Mouse (Mus musculus): ENCODE data around the gene Sergef. TPM values are rescaled to one million over a fixed set of nuclear protein-coding genes. Genes with fewer than 3 reads are reported as not detected.
A peak's percentile ranks its signal among the peaks of the same experiment; 100 is the strongest.
"Not testable (repeated sequence)": the region's sequence is repeated elsewhere in the genome, so short reads cannot be mapped to it uniquely, and the experiment has no call there.

Gene Sergef
- total and polyA plus RNA-seq, 3 experiments, result 10.9 to 36.2 (median 13.0) TPM

DNA sequence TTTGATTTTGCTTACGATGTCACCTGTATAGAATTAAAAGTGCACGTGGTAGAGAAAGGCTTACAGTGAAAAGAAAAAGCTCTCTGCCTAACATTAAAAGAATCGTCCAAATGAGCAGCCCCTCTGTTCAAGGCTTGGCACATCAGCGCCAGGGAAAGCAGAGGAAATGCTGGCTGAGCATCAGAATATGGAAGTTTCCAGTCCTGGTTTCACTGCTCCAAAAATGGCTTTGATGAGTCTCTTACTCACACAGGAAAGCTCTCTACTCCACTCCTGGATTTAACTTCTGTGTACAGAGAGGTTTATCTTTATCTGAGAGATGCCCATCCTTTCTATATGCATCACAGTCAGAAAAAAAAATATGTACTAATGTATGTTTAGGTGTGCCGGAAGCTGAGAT lies 61.5 kb downstream of the Sergef start:
- no peaks in the 10 kb centered on the region for H3K27me3 ChIP-seq (ENCODE audit: insufficient read depth, low read length)
- TF ChIP-seq GATA2 (IDR thresholded peaks at IDR 0.05; ENCODE audit: borderline replicate concordance, low read depth, low read length), result no peak
- no peak for TF ChIP-seq TAL1 (conservative IDR thresholded peaks at IDR 0.05; ENCODE audit: low read depth, low read length)
- no peak for TF ChIP-seq GATA1 (IDR thresholded peaks at IDR 0.05; ENCODE audit: borderline replicate concordance, low read length)
- no peak for TF ChIP-seq CTCF (IDR thresholded peaks at IDR 0.05; ENCODE audit: low read depth, low read length)
- TF ChIP-seq POLR2AphosphoS5 (IDR thresholded peaks at IDR 0.05; ENCODE audit: insufficient replicate concordance, low read depth, low read length), result no peak
- no peak overlapping the region for H3K4me3 ChIP-seq (ENCODE audit: low read depth, low read length)
- peaks cover 83% of the 10 kb centered on the region for H3K36me3 ChIP-seq (replicated peaks)
- H3K4me1 ChIP-seq (ENCODE audit: insufficient read depth, low read depth, low read length), result no peaks in the 10 kb centered on the region
- ATAC-seq (ENCODE audit: extremely low read depth, insufficient number of reproducible peaks, low FRiP score, poor library complexity, severe bottlenecking) (no peak), DNase-seq (ENCODE audit: low spot score) (no peak)
- H3K9me3 ChIP-seq (replicated peaks), result no peaks in the 10 kb centered on the region

DNA sequence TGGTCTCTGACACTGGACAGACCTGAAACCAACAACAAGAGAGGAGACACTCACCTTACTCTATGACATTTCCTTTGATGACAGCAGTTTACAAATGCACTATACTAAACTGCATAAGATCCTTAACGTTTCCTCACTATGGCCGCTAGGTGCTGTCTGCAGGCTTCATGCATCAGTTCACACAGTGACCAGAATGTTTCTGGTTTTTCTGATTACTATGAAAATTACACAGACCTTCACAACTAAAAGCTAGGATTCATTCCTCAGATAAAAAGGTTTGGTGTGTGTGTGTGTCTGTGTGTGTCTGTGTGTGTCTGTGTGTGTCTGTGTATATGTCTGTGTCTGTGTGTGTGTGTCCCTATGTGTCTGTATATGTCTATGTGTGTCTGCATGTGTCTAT lies 63.7 kb downstream of the Sergef start:
- H3K9me3 ChIP-seq (replicated peaks), result no peaks in the 10 kb centered on the region
- no peak for TF ChIP-seq GATA1 (IDR thresholded peaks at IDR 0.05; ENCODE audit: borderline replicate concordance, low read length)
- no peak for TF ChIP-seq POLR2AphosphoS5 (IDR thresholded peaks at IDR 0.05; ENCODE audit: insufficient replicate concordance, low read depth, low read length)
- TF ChIP-seq CTCF (IDR thresholded peaks at IDR 0.05; ENCODE audit: low read depth, low read length), result no peak
- TF ChIP-seq GATA2 (IDR thresholded peaks at IDR 0.05; ENCODE audit: borderline replicate concordance, low read depth, low read length), result no peak
- no peak for TF ChIP-seq TAL1 (conservative IDR thresholded peaks at IDR 0.05; ENCODE audit: low read depth, low read length)
- DNase-seq (ENCODE audit: low spot score), result no peak
- H3K4me3 ChIP-seq (ENCODE audit: low read depth, low read length), result no peak overlapping the region
- H3K27me3 ChIP-seq (ENCODE audit: insufficient read depth, low read length), result no peaks in the 10 kb centered on the region
- no peak for ATAC-seq (ENCODE audit: extremely low read depth, insufficient number of reproducible peaks, low FRiP score, poor library complexity, severe bottlenecking)
- H3K36me3 ChIP-seq (replicated peaks), result peaks cover 75% of the 10 kb centered on the region
- no peaks in the 10 kb centered on the region for H3K4me1 ChIP-seq (ENCODE audit: insufficient read depth, low read depth, low read length)

DNA sequence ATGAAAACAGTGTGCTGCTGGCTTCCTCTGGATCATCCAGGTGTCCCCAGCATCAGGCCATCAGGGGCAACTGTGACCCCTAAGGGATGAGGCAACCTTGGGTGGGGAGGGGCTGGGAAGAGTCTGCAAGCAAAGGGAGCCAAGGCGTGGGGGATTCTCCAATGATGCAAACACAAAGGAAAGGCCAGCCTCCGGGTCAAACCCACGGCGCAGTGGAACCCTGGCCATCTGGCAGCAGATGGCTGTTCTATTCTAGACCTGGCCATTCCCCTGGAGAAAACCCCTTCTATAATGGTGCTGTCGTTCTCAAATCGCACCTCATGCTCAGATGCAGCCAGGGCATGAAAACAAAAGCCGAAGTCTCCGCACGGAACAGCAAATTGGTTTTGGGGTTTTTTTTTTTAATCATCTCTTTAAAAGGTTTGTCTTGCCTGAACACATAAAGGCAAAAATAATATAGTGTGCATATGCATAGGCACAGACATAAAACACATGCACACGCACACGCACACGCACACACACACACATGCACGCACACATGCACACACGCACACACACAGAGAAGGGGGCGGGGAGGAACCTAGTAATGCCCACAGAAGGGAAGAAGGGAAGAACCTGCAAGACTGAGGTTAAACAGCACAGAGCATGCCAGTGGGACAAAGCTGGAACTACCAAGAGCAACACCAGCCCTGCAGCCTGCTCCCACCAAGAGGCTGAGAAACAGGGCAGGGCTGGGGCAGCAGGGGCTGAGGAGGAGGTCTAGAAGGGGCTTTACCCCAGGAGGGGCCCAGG lies 66.6 kb downstream of the Sergef start:
- DNase-seq (ENCODE audit: low spot score) (no peak), ATAC-seq (ENCODE audit: extremely low read depth, insufficient number of reproducible peaks, low FRiP score, poor library complexity, severe bottlenecking) (no peak)
- H3K4me1 ChIP-seq (ENCODE audit: insufficient read depth, low read depth, low read length), result no peaks in the 10 kb centered on the region

DNA sequence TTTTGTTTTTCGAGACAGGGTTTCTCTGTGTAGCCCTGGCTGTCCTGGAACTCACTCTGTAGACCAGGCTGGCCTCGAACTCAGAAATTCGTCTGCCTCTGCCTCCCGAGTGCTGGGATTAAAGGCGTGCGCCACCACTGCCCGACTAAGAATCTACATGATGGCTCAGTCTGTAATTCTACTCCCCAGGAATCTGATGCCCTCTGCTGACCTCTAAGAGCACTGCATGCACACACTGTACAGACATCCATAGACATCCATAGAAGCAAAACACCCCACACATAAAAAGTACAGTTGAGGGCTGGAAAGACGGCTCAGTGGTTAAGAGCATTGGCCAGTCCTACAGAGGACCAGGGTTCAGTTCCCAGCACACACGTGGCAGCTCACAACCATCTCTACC lies 70.1 kb downstream of the Sergef start:
- ATAC-seq (ENCODE audit: extremely low read depth, insufficient number of reproducible peaks, low FRiP score, poor library complexity, severe bottlenecking) (peak; percentile 34; the same call in 1 of the 2 replicates), DNase-seq (ENCODE audit: low spot score) (peak; percentile 37)

More for the DNA sequence above, 66.6 kb downstream of the Sergef start:
- Histone ChIP-seq H3K36me3 (replicated peaks) (peaks cover 64% of the 10 kb centered on the region), H3K27me3 (ENCODE audit: insufficient read depth, low read length) (no peaks in the 10 kb centered on the region), H3K4me3 (ENCODE audit: low read depth, low read length) (no peak overlapping the region), H3K9me3 (replicated peaks) (no peaks in the 10 kb centered on the region)
- TF ChIP-seq TAL1 (conservative IDR thresholded peaks at IDR 0.05; ENCODE audit: low read depth, low read length) (no peak), CTCF (IDR thresholded peaks at IDR 0.05; ENCODE audit: low read depth, low read length) (no peak), POLR2AphosphoS5 (IDR thresholded peaks at IDR 0.05; ENCODE audit: insufficient replicate concordance, low read depth, low read length) (no peak), GATA2 (IDR thresholded peaks at IDR 0.05; ENCODE audit: borderline replicate concordance, low read depth, low read length) (no peak), GATA1 (IDR thresholded peaks at IDR 0.05; ENCODE audit: borderline replicate concordance, low read length) (no peak)

DNA sequence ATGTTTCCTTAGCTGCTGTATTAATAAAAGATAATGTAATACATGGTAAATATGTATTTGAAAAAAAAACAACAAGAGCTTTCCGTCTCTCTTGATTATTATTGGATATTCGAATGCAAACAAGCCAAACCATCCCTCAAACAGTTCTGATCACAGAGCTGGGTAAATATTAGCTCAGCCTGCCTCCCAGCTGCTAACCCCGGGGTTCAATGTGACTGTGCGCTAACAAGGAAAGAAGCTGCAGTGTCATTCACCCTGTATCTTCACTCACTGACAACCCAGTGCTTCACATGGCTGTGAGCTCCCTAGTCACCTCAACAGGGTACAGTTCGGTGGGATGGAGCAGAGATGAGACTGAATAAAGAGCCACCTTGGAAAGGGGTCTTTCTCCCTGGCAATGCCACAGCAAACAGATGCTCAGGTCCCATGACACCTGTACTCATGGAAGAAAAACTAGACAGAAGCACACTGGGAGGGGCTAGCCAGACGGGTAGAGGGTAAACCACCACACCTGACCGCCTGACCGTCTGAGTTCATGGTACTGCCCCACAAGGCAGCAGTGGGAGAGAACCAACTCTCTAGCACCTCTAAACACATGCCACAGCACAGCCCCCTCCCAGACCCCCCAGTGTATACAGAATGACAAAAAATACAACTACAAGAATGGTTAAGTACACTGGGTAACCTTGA lies 73.1 kb downstream of the Sergef start:
- no peaks in the 10 kb centered on the region for H3K4me1 ChIP-seq (ENCODE audit: insufficient read depth, low read depth, low read length)
- peaks cover 70% of the 10 kb centered on the region for H3K36me3 ChIP-seq (replicated peaks)
- peaks cover 8% of the 10 kb centered on the region for H3K9me3 ChIP-seq (replicated peaks)
- no peaks in the 10 kb centered on the region for H3K27me3 ChIP-seq (ENCODE audit: insufficient read depth, low read length)
- no peak overlapping the region for H3K4me3 ChIP-seq (ENCODE audit: low read depth, low read length)
- ATAC-seq (ENCODE audit: extremely low read depth, insufficient number of reproducible peaks, low FRiP score, poor library complexity, severe bottlenecking), result no peak
- no peak for DNase-seq (ENCODE audit: low spot score)
- TF ChIP-seq POLR2AphosphoS5 (IDR thresholded peaks at IDR 0.05; ENCODE audit: insufficient replicate concordance, low read depth, low read length) (no peak), GATA2 (IDR thresholded peaks at IDR 0.05; ENCODE audit: borderline replicate concordance, low read depth, low read length) (no peak)

More for the DNA sequence above, 70.1 kb downstream of the Sergef start:
- H3K4me1 ChIP-seq (ENCODE audit: insufficient read depth, low read depth, low read length); H3K9me3 ChIP-seq (replicated peaks); H3K27me3 ChIP-seq (ENCODE audit: insufficient read depth, low read length); H3K4me3 ChIP-seq (ENCODE audit: low read depth, low read length): not testable (repeated sequence)
- peak; percentile 51; the same call in 1 of the 2 replicates for TF ChIP-seq CTCF (IDR thresholded peaks at IDR 0.05; ENCODE audit: low read depth, low read length)
- peaks cover 69% of the 10 kb centered on the region for H3K36me3 ChIP-seq (replicated peaks)

DNA sequence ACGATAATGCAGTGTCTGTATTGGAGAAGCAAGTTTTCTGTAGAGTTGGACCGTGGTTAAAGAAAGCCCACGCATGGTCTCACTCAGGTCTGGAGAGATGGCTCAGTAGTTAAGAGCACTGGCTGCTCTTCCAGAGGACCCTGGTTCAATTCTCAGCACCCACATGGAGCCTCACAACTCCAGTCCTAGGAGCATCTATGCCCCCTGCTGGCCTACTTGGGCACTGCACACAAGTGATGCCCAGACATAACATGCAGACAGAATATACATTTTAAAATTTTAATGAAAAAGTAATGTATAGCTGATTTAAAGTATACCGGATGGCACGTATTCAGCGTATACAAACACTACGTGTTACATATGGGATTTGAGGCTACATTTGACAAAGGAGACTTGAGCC lies 74.2 kb downstream of the Sergef start:
- peaks cover 66% of the 10 kb centered on the region for H3K36me3 ChIP-seq (replicated peaks)
- ATAC-seq (ENCODE audit: extremely low read depth, insufficient number of reproducible peaks, low FRiP score, poor library complexity, severe bottlenecking), result no peak
- H3K4me1 ChIP-seq (ENCODE audit: insufficient read depth, low read depth, low read length), result peaks cover 3% of the 10 kb centered on the region
- no peak overlapping the region for H3K4me3 ChIP-seq (ENCODE audit: low read depth, low read length)
- H3K9me3 ChIP-seq (replicated peaks), result peaks cover 8% of the 10 kb centered on the region
- no peaks in the 10 kb centered on the region for H3K27me3 ChIP-seq (ENCODE audit: insufficient read depth, low read length)
- TF ChIP-seq GATA1 (IDR thresholded peaks at IDR 0.05; ENCODE audit: borderline replicate concordance, low read length) (no peak), GATA2 (IDR thresholded peaks at IDR 0.05; ENCODE audit: borderline replicate concordance, low read depth, low read length) (no peak), POLR2AphosphoS5 (IDR thresholded peaks at IDR 0.05; ENCODE audit: insufficient replicate concordance, low read depth, low read length) (no peak), TAL1 (conservative IDR thresholded peaks at IDR 0.05; ENCODE audit: low read depth, low read length) (no peak), CTCF (IDR thresholded peaks at IDR 0.05; ENCODE audit: low read depth, low read length) (no peak)
- DNase-seq (ENCODE audit: low spot score), result no peak

All from G1E (cell line).